Mouse (Mus musculus): ENCODE data around the gene Lypd3.
"Not testable (repeated sequence)": the region's sequence is repeated elsewhere in the genome, so short reads cannot be mapped to it uniquely, and the experiment has no call there.

The Lypd3 gene

DNA sequence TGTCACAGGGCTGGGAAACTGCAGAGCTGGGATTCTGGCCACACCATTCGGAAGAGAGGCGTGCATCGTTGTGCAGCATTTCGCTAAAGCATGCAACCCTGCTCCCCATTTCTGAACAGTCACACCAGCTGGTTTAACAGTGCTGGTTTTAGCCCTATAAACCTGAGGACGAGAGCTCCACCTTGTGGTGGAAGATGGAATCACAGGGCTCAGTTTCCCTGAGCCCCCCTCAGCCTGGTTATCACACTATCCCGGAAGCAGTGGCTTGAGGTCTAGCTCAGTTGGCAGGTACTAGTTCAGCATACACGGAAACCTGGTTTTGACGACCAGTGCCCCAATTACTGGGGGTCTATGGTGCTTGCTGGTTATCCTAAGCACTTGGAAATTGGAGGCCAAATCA, 26.2 kb downstream of the Lypd3 start:
- DNase-seq = peak; percentile 51 to 81

DNA sequence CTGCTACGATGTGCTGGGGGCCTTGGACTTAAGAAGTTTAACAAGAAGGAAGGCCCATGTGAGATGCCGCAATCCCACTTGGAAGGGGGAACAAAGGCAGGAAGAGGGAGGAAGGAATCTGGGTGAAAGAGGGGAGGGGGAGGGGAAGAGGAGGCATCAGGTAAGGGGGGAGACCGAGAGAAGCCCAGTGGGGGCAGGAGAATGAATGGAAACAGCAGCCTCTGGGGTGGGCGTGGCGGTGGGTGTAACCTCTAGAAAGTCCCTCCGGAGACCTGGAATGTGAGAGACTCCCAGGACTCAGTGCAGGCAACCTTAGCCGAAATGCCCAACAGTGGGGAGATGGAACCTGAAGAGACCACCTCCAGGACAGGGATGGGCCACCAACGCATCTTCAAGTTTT, 28.0 kb downstream of the Lypd3 start:
- DNase-seq = no peak

DNA sequence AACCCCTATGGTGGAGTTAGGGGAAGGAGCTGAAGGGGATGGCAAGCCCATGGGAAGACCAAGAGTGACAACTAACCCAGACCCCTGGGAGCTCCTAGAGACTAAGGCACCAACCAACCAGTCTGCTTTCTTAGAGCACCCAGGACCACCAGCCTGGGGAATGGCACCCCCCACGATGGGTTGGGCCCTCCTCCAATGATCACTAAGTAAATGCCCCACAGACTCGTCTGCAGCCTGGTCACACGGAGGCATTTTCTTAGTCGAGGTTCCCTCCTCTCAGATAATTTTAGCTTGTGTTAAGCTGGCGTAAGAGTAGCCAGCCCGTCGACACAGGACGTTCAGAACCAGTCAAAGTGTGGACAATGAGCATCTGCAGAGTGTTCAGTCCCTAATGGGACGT, 28.6 kb downstream of the Lypd3 start:
- DNase-seq = no peak

DNA sequence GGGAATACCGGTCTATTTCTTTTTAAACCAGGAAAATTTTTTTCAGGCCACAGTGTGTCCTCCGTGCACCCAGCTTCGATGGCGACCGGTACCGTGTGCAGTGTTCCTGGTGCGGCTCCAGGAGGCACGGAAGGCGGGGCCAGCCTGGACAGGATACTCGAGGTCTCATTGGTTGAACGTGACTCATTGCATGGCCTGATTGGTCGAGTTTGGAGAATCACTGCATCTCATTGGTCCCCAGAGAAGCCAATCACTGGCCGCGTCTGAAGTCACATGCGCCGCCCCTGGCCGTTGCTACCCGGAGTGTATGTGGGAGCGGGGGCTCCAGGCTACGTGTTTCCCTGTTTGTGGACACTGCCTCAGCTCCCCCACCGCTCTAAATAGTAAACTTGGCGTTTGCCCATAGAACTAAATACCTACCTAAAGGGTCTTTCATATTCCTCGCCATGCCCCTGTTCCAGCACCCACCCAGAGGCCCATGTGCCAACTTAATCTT, 35.6 kb downstream of the Lypd3 start:
- no peak for DNase-seq

DNA sequence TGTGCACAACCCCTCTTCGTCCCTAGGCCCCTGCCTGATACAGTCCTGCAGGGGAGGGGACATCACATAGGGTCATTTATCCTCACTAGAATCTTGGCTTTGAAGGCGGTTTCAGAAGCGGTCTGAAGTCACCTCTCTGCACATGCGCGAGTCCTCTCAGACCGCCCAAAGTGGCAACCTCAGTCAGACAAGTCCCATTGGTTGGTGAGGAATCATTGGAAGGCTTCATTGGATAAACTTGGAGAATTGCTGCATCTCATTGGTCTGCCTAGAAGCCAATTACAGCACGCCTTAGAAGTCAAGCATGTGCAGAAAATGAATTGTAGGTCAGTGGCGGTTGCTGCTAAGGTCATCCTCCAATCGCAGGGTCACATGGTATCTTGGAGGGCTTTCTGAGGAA, 40.2 kb downstream of the Lypd3 start, which contains the start of gene Tex101:
Tex101 (minus strand) TSS at position 101 of the 400 bp plus-strand sequence.
- no peak for DNase-seq

DNA sequence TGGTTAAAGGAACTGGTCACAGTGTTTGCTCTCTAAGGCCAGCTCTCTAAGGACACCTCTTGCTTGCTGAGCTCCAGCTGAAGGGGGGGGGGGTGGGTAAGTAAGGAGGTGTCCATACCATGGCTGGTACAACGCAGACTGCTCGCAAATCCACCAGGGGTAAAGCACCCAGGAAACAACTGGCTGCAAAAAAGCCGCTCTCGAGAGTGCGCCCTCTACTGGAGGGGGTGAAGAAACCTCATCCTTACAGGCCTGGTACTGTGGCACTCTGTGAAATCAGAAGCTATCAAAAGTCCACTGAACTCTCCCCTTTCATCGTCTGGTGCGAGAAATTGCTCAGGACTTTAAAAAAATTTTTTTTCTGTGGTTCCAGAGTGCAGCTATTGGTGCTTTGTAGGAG, 47.8 kb downstream of the Lypd3 start:
- DNase-seq = peak in 1 of 2 experiments; percentile 38

DNA sequence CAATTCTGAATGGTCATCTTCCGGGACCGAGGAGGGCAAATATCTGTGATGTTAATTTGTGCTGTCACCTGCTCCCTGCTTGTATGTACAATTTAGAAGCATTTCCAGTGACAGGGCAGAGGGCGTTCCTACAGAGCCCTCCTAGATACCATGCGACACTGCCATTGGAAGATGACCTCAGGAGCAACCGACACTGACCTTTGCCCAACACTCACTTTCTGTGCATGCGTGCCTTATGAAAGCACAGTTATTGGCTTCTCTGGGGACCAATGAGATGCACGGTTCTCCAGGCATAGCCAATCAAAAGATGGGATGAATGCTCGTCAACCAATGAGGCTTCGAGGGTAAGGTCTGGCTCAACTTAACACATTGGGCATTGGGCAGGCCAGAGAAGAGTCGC, 51.2 kb downstream of the Lypd3 start:
- not testable (repeated sequence) for DNase-seq
